Mouse (Mus musculus): ENCODE results near the gene Sntb2. TPM values are rescaled to one million over a fixed set of nuclear protein-coding genes. Genes with fewer than 3 reads are reported as not detected.

Gene Sntb2
- polyA plus RNA-seq, 1 experiment from 2014 or later, result 15.4 TPM

DNA sequence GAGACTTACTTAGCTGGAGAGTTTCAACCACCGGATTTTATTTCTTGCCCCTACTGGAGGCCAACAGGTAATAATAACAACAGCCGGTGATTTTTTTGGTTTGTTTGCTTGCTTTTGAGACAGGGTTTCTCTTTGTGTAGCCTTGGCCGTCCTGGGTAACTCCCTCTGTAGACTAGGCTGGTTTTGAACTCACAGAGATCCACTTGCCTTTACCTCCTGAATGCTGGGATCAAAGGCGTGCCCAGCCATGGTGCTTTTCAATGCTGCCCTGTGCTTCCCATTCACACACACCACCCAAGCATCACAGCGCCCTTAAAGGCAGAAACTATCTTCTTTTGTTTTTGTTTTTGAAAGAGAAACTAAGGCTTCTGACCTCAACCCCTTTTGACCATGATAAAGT, 5.6 kb upstream of the Sntb2 start:
- H3K9me3 ChIP-seq (ENCODE audit: control insufficient read depth, low read length), result no peaks in the 10 kb centered on the region
- no peak overlapping the region for H3K4me2 ChIP-seq (ENCODE audit: low read length)
- 86% methylated on average over 5 of the region's 5 CpGs for WGBS
- no peak overlapping the region for H3K4me3 ChIP-seq (ENCODE audit: control insufficient read depth in 1 of 2, insufficient read depth in 1 of 2, low read depth in 1 of 2, low read length in 2 of 2)
- no peak overlapping the region for H3K9ac ChIP-seq (ENCODE audit: low read length)
- H3K27me3 ChIP-seq (ENCODE audit: control insufficient read depth, insufficient read depth, low read length), result no peaks in the 10 kb centered on the region
- ATAC-seq (ENCODE audit: insufficient number of reproducible peaks, insufficient read depth, low FRiP score, low read depth), result no peak
- H3K4me1 ChIP-seq (ENCODE audit: control insufficient read depth in 2 of 2, insufficient read depth in 2 of 2, low read length in 2 of 2), result peaks cover 7 to 9% of the 10 kb centered on the region in 2 experiments; a peak in 3 of 4 replicates
- H3K27ac ChIP-seq (replicated peaks in 1 of 2; ENCODE audit: control insufficient read depth in 1 of 2, insufficient read depth in 1 of 2, low read depth in 2 of 2, low read length in 2 of 2), result 0 out of 4 replicates have a peak overlapping the region, but pooled peaks of 1 of the 2 experiments have one; percentile 0
- no peaks in the 10 kb centered on the region for H3K36me3 ChIP-seq (ENCODE audit: control insufficient read depth, insufficient read depth, low read length)

DNA sequence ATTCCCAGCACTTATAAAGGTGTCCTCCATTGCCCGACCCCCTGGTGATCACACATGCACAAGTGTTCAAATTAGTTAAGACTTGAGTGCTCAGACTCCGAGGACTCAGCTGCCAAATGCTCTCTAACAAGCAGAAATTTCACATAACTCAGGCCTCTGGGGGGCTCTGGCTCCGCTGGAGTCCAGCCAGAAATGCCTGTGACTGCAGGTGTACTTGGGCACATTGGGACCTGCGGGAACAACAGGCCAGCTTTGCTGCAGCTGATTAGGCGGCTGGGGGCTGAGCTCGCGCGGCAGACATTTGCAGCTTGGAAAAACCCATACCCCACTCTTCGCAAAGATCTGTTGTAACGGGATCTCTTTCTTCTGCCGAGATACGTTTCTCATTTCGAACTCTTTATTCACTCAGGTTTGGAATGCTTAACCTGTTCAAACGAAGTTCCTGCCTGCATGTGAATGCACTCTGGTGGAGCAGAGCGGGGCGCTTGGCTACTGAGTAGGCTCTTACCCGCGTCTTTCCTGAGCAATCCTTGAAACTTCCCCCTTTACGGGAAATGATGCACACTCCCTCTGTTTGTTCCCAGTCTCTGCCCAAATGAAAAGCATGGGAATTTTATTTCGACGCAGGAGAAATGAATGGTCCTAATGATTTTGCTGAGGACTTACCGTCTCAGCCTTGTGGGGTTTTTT, 3.0 kb upstream of the Sntb2 start:
- Histone ChIP-seq H3K36me3 (ENCODE audit: control insufficient read depth, insufficient read depth, low read length) (no peaks in the 10 kb centered on the region), H3K9me3 (ENCODE audit: control insufficient read depth, low read length) (no peaks in the 10 kb centered on the region), H3K27me3 (ENCODE audit: control insufficient read depth, insufficient read depth, low read length) (no peaks in the 10 kb centered on the region), H3K4me2 (ENCODE audit: low read length) (peak overlapping the region; percentile 68), H3K4me1 (ENCODE audit: control insufficient read depth in 2 of 2, insufficient read depth in 2 of 2, low read length in 2 of 2) (peaks cover 7 to 13% of the 10 kb centered on the region in 2 experiments), H3K27ac (replicated peaks in 1 of 2; ENCODE audit: control insufficient read depth in 1 of 2, insufficient read depth in 1 of 2, low read depth in 2 of 2, low read length in 2 of 2) (0 out of 4 replicates have a peak overlapping the region, but pooled peaks of 1 of the 2 experiments have one; percentile 9), H3K9ac (ENCODE audit: low read length) (peak overlapping the region; percentile 48), H3K4me3 (ENCODE audit: control insufficient read depth in 1 of 2, insufficient read depth in 1 of 2, low read depth in 1 of 2, low read length in 2 of 2) (peak overlapping the region; percentile 16 to 24)
- ATAC-seq (ENCODE audit: insufficient number of reproducible peaks, insufficient read depth, low FRiP score, low read depth), result no peak
- WGBS, result 12% methylated on average over 22 of the region's 22 CpGs

DNA sequence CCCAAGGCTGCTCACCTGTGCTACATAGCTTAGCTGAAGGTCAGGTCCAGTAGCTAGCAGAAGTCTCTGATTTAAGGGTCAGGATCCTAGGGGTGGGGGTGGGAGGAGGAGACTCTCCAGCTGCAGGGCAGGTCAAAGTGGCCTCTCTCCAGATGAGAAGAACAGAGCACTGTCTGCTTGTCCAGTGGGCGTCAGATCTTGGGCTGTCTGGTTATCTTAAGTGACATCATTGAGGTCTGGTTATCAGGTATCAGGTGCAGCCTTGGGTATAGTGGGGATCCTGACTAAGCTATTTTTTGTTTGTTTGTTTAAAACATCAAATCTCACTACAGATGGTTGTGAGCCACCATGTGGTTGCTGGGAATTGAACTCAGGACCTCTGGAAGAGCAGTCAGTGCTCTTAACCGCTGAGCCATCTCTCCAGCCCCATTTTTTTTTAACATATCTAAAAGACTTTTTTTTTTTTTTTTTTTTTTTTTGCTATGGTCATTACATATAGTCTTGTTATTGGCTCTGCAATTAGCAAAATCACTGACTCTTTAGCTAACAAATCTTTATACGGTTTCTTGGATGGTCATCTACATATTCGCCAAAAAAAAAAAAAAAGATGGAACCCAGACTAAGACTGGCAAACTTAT, 1.9 kb upstream of the Sntb2 start:
- ATAC-seq (ENCODE audit: insufficient number of reproducible peaks, insufficient read depth, low FRiP score, low read depth), result no peak
- H3K27ac ChIP-seq (replicated peaks in 1 of 2; ENCODE audit: control insufficient read depth in 1 of 2, insufficient read depth in 1 of 2, low read depth in 2 of 2, low read length in 2 of 2), result no peak overlapping the region
- no peak overlapping the region for H3K9ac ChIP-seq (ENCODE audit: low read length)
- no peaks in the 10 kb centered on the region for H3K9me3 ChIP-seq (ENCODE audit: control insufficient read depth, low read length)
- H3K4me2 ChIP-seq (ENCODE audit: low read length), result no peak overlapping the region
- H3K4me3 ChIP-seq (ENCODE audit: control insufficient read depth in 1 of 2, insufficient read depth in 1 of 2, low read depth in 1 of 2, low read length in 2 of 2), result no peak overlapping the region
- peaks cover 8 to 21% of the 10 kb centered on the region in 2 experiments for H3K4me1 ChIP-seq (ENCODE audit: control insufficient read depth in 2 of 2, insufficient read depth in 2 of 2, low read length in 2 of 2)
- H3K27me3 ChIP-seq (ENCODE audit: control insufficient read depth, insufficient read depth, low read length), result no peaks in the 10 kb centered on the region
- H3K36me3 ChIP-seq (ENCODE audit: control insufficient read depth, insufficient read depth, low read length), result no peaks in the 10 kb centered on the region
- 89% methylated on average over 4 of the region's 4 CpGs for WGBS

DNA sequence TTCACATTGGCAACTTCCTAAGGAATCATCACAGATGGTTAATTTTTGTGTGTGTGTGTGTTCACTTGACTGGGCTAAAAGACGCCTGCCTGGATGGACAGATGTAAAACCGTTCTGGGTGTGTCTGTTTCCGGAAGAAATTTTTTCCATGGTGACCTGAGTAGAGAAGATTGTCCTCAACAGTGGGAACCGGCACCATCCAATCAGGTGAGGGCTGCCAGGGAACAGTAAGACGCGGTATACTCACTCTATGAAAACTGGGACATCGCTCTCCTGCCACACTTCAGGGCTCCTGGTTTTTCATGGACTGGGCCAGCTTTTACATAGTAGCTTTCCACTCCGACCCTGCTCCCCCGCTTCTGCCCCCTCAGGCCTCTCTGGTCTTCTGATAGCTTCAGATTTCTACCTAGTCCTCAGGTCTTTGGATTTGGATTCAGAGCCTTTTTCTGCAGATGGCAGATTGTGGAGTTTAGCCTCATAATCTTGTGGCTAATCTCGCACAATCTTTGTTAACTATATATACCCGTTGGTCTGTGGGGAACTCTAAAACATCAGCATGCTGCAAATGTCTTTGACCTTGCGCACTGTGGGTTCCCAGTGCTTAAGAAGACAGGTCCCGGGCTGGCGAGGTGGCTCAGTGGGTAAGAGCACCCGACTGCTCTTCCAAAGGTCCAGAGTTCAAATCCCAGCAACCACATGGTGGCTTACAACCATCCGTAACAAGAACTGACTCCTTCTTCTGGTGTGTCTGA, 1.1 kb upstream of the Sntb2 start:
- H3K27me3 ChIP-seq (ENCODE audit: control insufficient read depth, insufficient read depth, low read length), result no peaks in the 10 kb centered on the region
- no peaks in the 10 kb centered on the region for H3K9me3 ChIP-seq (ENCODE audit: control insufficient read depth, low read length)
- H3K9ac ChIP-seq (ENCODE audit: low read length), result no peak overlapping the region
- H3K4me3 ChIP-seq (ENCODE audit: control insufficient read depth in 1 of 2, insufficient read depth in 1 of 2, low read depth in 1 of 2, low read length in 2 of 2), result no peak overlapping the region
- no peak overlapping the region for H3K27ac ChIP-seq (replicated peaks in 1 of 2; ENCODE audit: control insufficient read depth in 1 of 2, insufficient read depth in 1 of 2, low read depth in 2 of 2, low read length in 2 of 2)
- no peak for ATAC-seq (ENCODE audit: insufficient number of reproducible peaks, insufficient read depth, low FRiP score, low read depth)
- no peaks in the 10 kb centered on the region for H3K36me3 ChIP-seq (ENCODE audit: control insufficient read depth, insufficient read depth, low read length)
- peaks cover 8 to 21% of the 10 kb centered on the region in 2 experiments for H3K4me1 ChIP-seq (ENCODE audit: control insufficient read depth in 2 of 2, insufficient read depth in 2 of 2, low read length in 2 of 2)
- WGBS, result 79% methylated on average over 15 of the region's 16 CpGs
- no peak overlapping the region for H3K4me2 ChIP-seq (ENCODE audit: low read length)

DNA sequence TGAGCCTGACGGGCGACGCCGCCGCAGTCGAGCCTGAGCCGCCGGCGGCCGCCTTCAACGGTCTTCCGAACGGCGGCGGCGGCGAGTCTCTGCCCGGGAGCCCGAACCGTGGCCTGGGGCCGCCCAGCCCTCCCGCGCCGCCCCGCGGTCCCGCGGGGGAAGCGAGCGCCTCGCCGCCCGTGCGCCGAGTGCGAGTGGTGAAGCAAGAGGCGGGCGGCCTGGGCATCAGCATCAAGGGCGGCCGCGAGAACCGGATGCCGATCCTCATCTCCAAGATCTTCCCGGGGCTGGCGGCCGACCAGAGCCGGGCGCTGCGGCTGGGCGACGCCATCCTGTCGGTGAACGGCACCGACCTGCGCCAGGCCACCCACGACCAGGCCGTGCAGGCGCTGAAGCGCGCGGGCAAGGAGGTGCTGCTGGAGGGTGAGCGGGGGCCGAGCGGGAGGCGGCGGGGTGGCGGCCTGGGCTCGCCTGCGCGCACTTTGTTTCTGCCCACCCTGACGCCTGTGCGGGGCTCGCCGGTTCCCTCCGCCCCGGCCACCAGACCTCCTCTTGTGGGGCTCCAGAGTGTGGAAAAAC, 438 bp downstream of the Sntb2 start:
- Histone ChIP-seq H3K4me3 (ENCODE audit: control insufficient read depth in 1 of 2, insufficient read depth in 1 of 2, low read depth in 1 of 2, low read length in 2 of 2) (peak overlapping the region; percentile 94 to 97), H3K27ac (replicated peaks in 1 of 2; ENCODE audit: control insufficient read depth in 1 of 2, insufficient read depth in 1 of 2, low read depth in 2 of 2, low read length in 2 of 2) (peak overlapping the region; percentile 75 to 90), H3K27me3 (ENCODE audit: control insufficient read depth, insufficient read depth, low read length) (no peaks in the 10 kb centered on the region), H3K36me3 (ENCODE audit: control insufficient read depth, insufficient read depth, low read length) (no peaks in the 10 kb centered on the region), H3K9ac (ENCODE audit: low read length) (peak overlapping the region; percentile 95), H3K9me3 (ENCODE audit: control insufficient read depth, low read length) (no peaks in the 10 kb centered on the region), H3K4me2 (ENCODE audit: low read length) (peak overlapping the region; percentile 95), H3K4me1 (ENCODE audit: control insufficient read depth in 2 of 2, insufficient read depth in 2 of 2, low read length in 2 of 2) (peaks cover 8 to 21% of the 10 kb centered on the region in 2 experiments)
- under 1% methylated on average over 68 of the region's 76 CpGs for WGBS
- peak; percentile 65 for ATAC-seq (ENCODE audit: insufficient number of reproducible peaks, insufficient read depth, low FRiP score, low read depth)

DNA sequence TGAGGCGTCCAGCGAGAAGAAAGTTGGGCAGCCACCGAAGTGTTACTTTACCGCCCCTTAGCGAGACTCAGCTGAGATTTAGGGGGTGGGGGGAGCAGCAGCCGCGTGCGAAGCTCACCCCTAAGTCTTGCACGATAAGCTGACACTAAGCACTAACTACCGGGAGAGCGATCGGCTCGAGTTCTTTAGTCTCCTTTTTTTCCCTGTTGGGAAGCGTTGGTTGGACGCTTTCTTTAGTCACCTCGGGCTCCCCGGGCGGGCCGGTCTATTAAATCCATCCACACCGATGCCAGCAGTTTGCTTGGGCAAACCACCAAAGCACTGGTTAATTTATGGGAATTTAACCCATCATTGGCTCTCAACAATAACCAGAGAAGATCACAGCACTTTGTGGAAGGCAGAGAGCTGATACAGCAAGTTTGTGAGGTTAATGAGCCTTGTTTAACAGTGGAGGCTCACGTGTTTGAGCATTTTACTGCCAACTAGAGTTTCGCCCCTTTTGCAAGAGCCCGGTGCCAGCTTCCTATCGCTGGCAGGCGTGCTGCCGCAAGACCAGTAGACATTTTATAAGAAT, 1.0 kb downstream of the Sntb2 start:
- H3K9me3 ChIP-seq (ENCODE audit: control insufficient read depth, low read length), result no peaks in the 10 kb centered on the region
- WGBS, result under 1% methylated on average over 26 of the region's 26 CpGs
- H3K36me3 ChIP-seq (ENCODE audit: control insufficient read depth, insufficient read depth, low read length), result no peaks in the 10 kb centered on the region
- H3K27ac ChIP-seq (replicated peaks in 1 of 2; ENCODE audit: control insufficient read depth in 1 of 2, insufficient read depth in 1 of 2, low read depth in 2 of 2, low read length in 2 of 2), result peak overlapping the region; percentile 75 to 90
- peak overlapping the region; percentile 95 for H3K9ac ChIP-seq (ENCODE audit: low read length)
- H3K4me2 ChIP-seq (ENCODE audit: low read length), result peak overlapping the region; percentile 95
- peaks cover 8 to 21% of the 10 kb centered on the region in 2 experiments for H3K4me1 ChIP-seq (ENCODE audit: control insufficient read depth in 2 of 2, insufficient read depth in 2 of 2, low read length in 2 of 2)
- no peaks in the 10 kb centered on the region for H3K27me3 ChIP-seq (ENCODE audit: control insufficient read depth, insufficient read depth, low read length)
- no peak for ATAC-seq (ENCODE audit: insufficient number of reproducible peaks, insufficient read depth, low FRiP score, low read depth)
- H3K4me3 ChIP-seq (ENCODE audit: control insufficient read depth in 1 of 2, insufficient read depth in 1 of 2, low read depth in 1 of 2, low read length in 2 of 2), result peak overlapping the region; percentile 94 to 97
